Mouse (Mus musculus) hindbrain, embryonic 10.5 days (tissue): Measurements from ENCODE around the gene Arid2. TPM values are rescaled to one million over a fixed set of nuclear protein-coding genes. Genes with fewer than 3 reads are reported as not detected.

Experiments
- DNase-seq: peaks from one replicate; pipeline ENCODE4 v3.0.0-alpha.2; 2017; ENCODE audit warnings: low spot score
- H3K27ac ChIP-seq: fragments of 300-500 bp; sonication (generic); 2 replicates; pipeline ENCODE4 v1.5.1; 2016; ENCODE audit warnings: mild to moderate bottlenecking, moderate library complexity
- H3K27me3 ChIP-seq: fragments of 300-500 bp; sonication (generic); 2 replicates; pipeline ENCODE4 v1.6.1; 2016; ENCODE audit warnings: mild to moderate bottlenecking; ENCODE audit not compliant: poor library complexity, insufficient read depth, severe bottlenecking
- H3K36me3 ChIP-seq: fragments of 300-500 bp; sonication (generic); 2 replicates; pipeline ENCODE4 v1.6.1; 2016; ENCODE audit warnings: mild to moderate bottlenecking, moderate library complexity
- H3K4me1 ChIP-seq: fragments of 300-500 bp; sonication (generic); replicated peaks from 2 replicates; pipeline ENCODE4 v1.6.1; 2016; ENCODE audit warnings: mild to moderate bottlenecking
- H3K4me3 ChIP-seq: fragments of 300-500 bp; sonication (generic); 2 replicates; pipeline ENCODE4 v1.5.1; 2016; ENCODE audit warnings: mild to moderate bottlenecking, moderate library complexity
- H3K9me3 ChIP-seq: fragments of 300-500 bp; sonication (generic); 2 replicates; pipeline ENCODE4 v1.6.1; 2016; ENCODE audit warnings: mild to moderate bottlenecking, moderate library complexity
- WGBS: fragments of 180-500 bp; shearing (Covaris S2); methylation state at CpG from one replicate; pipeline ENCODE4 v1.1.7; 2016; 5-methylcytosine and 5-hydroxymethylcytosine counted together
- polyA plus RNA-seq: library from polyadenylated mRNA; unstranded; fragments of >200 nt; fragmentation: Nextera tagmentation; extraction: Ambion mirVana; gene quantifications from 2 replicates; pipeline ENCODE4 v1.2.1, GENCODE M21; 2016

Arid2 gene
- polyA plus RNA-seq, 1 experiment from 2014 or later, result 25.6 TPM

GRCm38 (mm10) chr15:96330536-96330935, 43.2 kb downstream of the Arid2 start:
- no peaks in the 10 kb centered on the region for H3K9me3 ChIP-seq
- WGBS, result 88% methylated on average over 3 of the region's 3 CpGs
- H3K27ac ChIP-seq, result no peak overlapping the region
- DNase-seq, result no peak
- H3K4me1 ChIP-seq, result peaks cover 19% of the 10 kb centered on the region
- no peaks in the 10 kb centered on the region for H3K27me3 ChIP-seq
- H3K4me3 ChIP-seq, result no peak overlapping the region
- peaks cover 26% of the 10 kb centered on the region for H3K36me3 ChIP-seq

- no peaks in the 10 kb centered on the region for H3K27me3 ChIP-seq
- WGBS, result 88% methylated on average over 9 of the region's 9 CpGs
- no peak overlapping the region for H3K27ac ChIP-seq
- no peak overlapping the region for H3K4me3 ChIP-seq
- no peak for DNase-seq
- peaks cover 13% of the 10 kb centered on the region for H3K4me1 ChIP-seq
- peaks cover 21% of the 10 kb centered on the region; the same call in 1 of the 2 replicates for H3K36me3 ChIP-seq
- no peaks in the 10 kb centered on the region for H3K9me3 ChIP-seq
Observed at GRCm38 (mm10) chr15:96332468-96333213, 45.3 kb downstream of the Arid2 start.

GRCm38 (mm10) chr15:96333350-96333749, 46.0 kb downstream of the Arid2 start:
- DNase-seq, result no peak
- WGBS, result 77% methylated on average over 5 of the region's 5 CpGs
- H3K27ac ChIP-seq, result no peak overlapping the region

GRCm38 (mm10) chr15:96340924-96341323, 53.6 kb downstream of the Arid2 start:
- no peak for DNase-seq
- 87% methylated on average over 2 of the region's 2 CpGs for WGBS
- no peaks in the 10 kb centered on the region for H3K4me1 ChIP-seq
- H3K4me3 ChIP-seq, result no peak overlapping the region
- H3K27ac ChIP-seq, result no peak overlapping the region
- no peaks in the 10 kb centered on the region for H3K9me3 ChIP-seq
- no peaks in the 10 kb centered on the region for H3K36me3 ChIP-seq
- no peaks in the 10 kb centered on the region for H3K27me3 ChIP-seq

More at GRCm38 (mm10) chr15:96333350-96333749, 46.0 kb downstream of the Arid2 start:
- Histone ChIP-seq H3K4me3 (no peak overlapping the region), H3K27me3 (no peaks in the 10 kb centered on the region), H3K36me3 (peaks cover 18% of the 10 kb centered on the region; the same call in 1 of the 2 replicates), H3K4me1 (peaks cover 13% of the 10 kb centered on the region), H3K9me3 (no peaks in the 10 kb centered on the region)

- H3K4me3 ChIP-seq, result no peak overlapping the region
- H3K36me3 ChIP-seq, result no peaks in the 10 kb centered on the region
- no peaks in the 10 kb centered on the region for H3K9me3 ChIP-seq
- H3K27ac ChIP-seq, result no peak overlapping the region
- 96% methylated on average over 8 of the region's 8 CpGs for WGBS
- DNase-seq, result no peak
- H3K27me3 ChIP-seq, result no peaks in the 10 kb centered on the region
- H3K4me1 ChIP-seq, result no peaks in the 10 kb centered on the region
Observed at GRCm38 (mm10) chr15:96342097-96342496, 54.8 kb downstream of the Arid2 start.

GRCm38 (mm10) chr15:96342871-96343270, 55.6 kb downstream of the Arid2 start:
- DNase-seq, result no peak
- H3K4me3 ChIP-seq, result no peak overlapping the region
- H3K27me3 ChIP-seq, result no peaks in the 10 kb centered on the region
- H3K4me1 ChIP-seq, result no peaks in the 10 kb centered on the region
- no peaks in the 10 kb centered on the region for H3K36me3 ChIP-seq
- 94% methylated on average over 3 of the region's 3 CpGs for WGBS
- no peaks in the 10 kb centered on the region for H3K9me3 ChIP-seq
- H3K27ac ChIP-seq, result no peak overlapping the region

GRCm38 (mm10) chr15:96344591-96345285, 57.4 kb downstream of the Arid2 start:
- WGBS, result 65% methylated on average over 7 of the region's 7 CpGs
- Histone ChIP-seq H3K27ac (no peak overlapping the region), H3K4me1 (no peaks in the 10 kb centered on the region), H3K9me3 (no peaks in the 10 kb centered on the region), H3K27me3 (no peaks in the 10 kb centered on the region), H3K36me3 (peaks cover 6% of the 10 kb centered on the region), H3K4me3 (no peak overlapping the region)
- DNase-seq, result no peak

- H3K9me3 ChIP-seq, result no peaks in the 10 kb centered on the region
- peaks cover 13% of the 10 kb centered on the region for H3K36me3 ChIP-seq
- 94% methylated on average over 6 of the region's 6 CpGs for WGBS
- H3K4me3 ChIP-seq, result no peak overlapping the region
- H3K27me3 ChIP-seq, result no peaks in the 10 kb centered on the region
- H3K4me1 ChIP-seq, result no peaks in the 10 kb centered on the region
- no peak for DNase-seq
- no peak overlapping the region for H3K27ac ChIP-seq
Observed at GRCm38 (mm10) chr15:96345312-96345849, 58.1 kb downstream of the Arid2 start.

GRCm38 (mm10) chr15:96351432-96351831, 64.1 kb downstream of the Arid2 start:
- no peak for DNase-seq
- no peak overlapping the region for H3K4me3 ChIP-seq
- H3K4me1 ChIP-seq, result no peaks in the 10 kb centered on the region
- no peaks in the 10 kb centered on the region for H3K27me3 ChIP-seq
- H3K27ac ChIP-seq, result no peak overlapping the region
- 95% methylated on average over 9 of the region's 9 CpGs for WGBS
- no peaks in the 10 kb centered on the region for H3K9me3 ChIP-seq
- peaks cover 68% of the 10 kb centered on the region for H3K36me3 ChIP-seq

- Histone ChIP-seq H3K36me3 (peaks cover 95% of the 10 kb centered on the region), H3K4me1 (no peaks in the 10 kb centered on the region), H3K9me3 (no peaks in the 10 kb centered on the region), H3K27ac (no peak overlapping the region), H3K4me3 (no peak overlapping the region), H3K27me3 (no peaks in the 10 kb centered on the region)
- no peak for DNase-seq
- 94% methylated on average over 6 of the region's 6 CpGs for WGBS
Observed at GRCm38 (mm10) chr15:96358871-96359270, 71.6 kb downstream of the Arid2 start.

- no peaks in the 10 kb centered on the region for H3K9me3 ChIP-seq
- H3K36me3 ChIP-seq, result peaks cover 100% of the 10 kb centered on the region
- H3K4me3 ChIP-seq, result no peak overlapping the region
- H3K27me3 ChIP-seq, result no peaks in the 10 kb centered on the region
- no peak overlapping the region for H3K27ac ChIP-seq
- H3K4me1 ChIP-seq, result no peaks in the 10 kb centered on the region
- DNase-seq, result no peak
- 94% methylated on average over 5 of the region's 5 CpGs for WGBS
Observed at GRCm38 (mm10) chr15:96360614-96361013, 73.3 kb downstream of the Arid2 start.

- WGBS, result 84% methylated on average over 3 of the region's 3 CpGs
- H3K4me3 ChIP-seq, result no peak overlapping the region
- no peak for DNase-seq
- H3K27me3 ChIP-seq, result no peaks in the 10 kb centered on the region
- peaks cover 99% of the 10 kb centered on the region for H3K36me3 ChIP-seq
- no peaks in the 10 kb centered on the region for H3K9me3 ChIP-seq
- H3K27ac ChIP-seq, result no peak overlapping the region
- no peaks in the 10 kb centered on the region for H3K4me1 ChIP-seq
Observed at GRCm38 (mm10) chr15:96365351-96365750, 78.0 kb downstream of the Arid2 start.
